Comparison of ENCODE assay signal across 10 mouse cellular contexts in the genomic region with DNA sequence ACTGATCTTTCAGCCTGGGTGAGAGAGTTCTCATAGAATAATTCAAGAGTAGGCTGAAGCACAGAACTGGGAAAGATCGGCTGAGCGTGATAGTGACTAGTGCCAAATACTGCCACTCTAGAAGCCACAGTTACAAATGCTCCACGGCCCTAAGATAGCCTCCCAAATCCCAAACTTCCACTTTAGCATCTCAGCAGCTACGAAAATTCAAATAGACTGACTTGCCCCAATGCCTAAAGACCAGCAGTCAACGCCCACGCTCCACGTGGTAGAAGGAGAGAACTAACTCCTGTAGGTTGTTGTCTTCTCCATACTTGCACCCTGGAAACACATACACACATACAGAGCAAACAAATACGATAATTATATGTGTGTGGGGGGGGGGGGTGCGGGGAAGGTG. TPM values are rescaled to one million over a fixed set of nuclear protein-coding genes. Genes with fewer than 3 reads are reported as not detected.
DNase-seq lines count a peak whose midpoint lies in the region; ATAC-seq and TF ChIP-seq lines count a peak whose summit lies in the region.
"Had no signal": no experiment of that assay in that cellular context is flagged by ENCODE, and none has a peak within 500 bp of the region (broad histone marks: within the 10 kb centered on the region; RNA-seq: fewer than 3 reads in every experiment).

No protein-coding gene starts in this region.

- H3K9me3 ChIP-seq in lung, embryonic 16.5 days (ENCODE audit: control insufficient read depth, low read length), result no peaks in the 10 kb centered on the region
- no peaks in the 10 kb centered on the region for H3K9me3 ChIP-seq in embryonic facial prominence, embryonic 14.5 days (ENCODE audit: control insufficient read depth, low read length)
- H3K9me3 ChIP-seq in stomach, embryonic 16.5 days (replicated peaks; ENCODE audit: control insufficient read depth, low read length), result no peaks in the 10 kb centered on the region

- no peak overlapping the region for H3K9ac ChIP-seq in heart, adult 2 months (ENCODE audit: low read depth, low read length)
- H3K9ac ChIP-seq in lung, embryonic 16.5 days (ENCODE audit: low read length), result no peak overlapping the region
- no peak overlapping the region for H3K9ac ChIP-seq in embryonic facial prominence, embryonic 14.5 days (ENCODE audit: low read depth, low read length)
- no peak overlapping the region for H3K9ac ChIP-seq in stomach, embryonic 16.5 days (ENCODE audit: low read length)

- no peak for TF ChIP-seq CTCF in heart, adult 2 months (IDR thresholded peaks at IDR 0.05)

- WGBS in heart, adult 2 months, result 23% methylated on average over 9 of the region's 9 CpGs
- WGBS in lung, embryonic 16.5 days, result 23% methylated on average over 9 of the region's 9 CpGs
- WGBS in embryonic facial prominence, embryonic 14.5 days, result 33% methylated on average over 9 of the region's 9 CpGs
- WGBS in stomach, embryonic 16.5 days, result 29% methylated on average over 9 of the region's 9 CpGs

- DNase-seq in heart, adult 11 months, result peak; percentile 55
- no peak for DNase-seq in heart, adult 2 months
- DNase-seq in lung, postnatal 25 days (ENCODE audit: low spot score), result no peak
- DNase-seq in embryonic facial prominence, embryonic 14.5 days (ENCODE audit: low spot score), result no peak
- DNase-seq in thymus, postnatal 14 days, result no peak
- no peak for DNase-seq in gastrocnemius, adult 8-10 months (ENCODE audit: low spot score in 2 of 2)
- DNase-seq: kidney, postnatal 36 days; thymus, postnatal 25 days had no signal

- H3K36me3 ChIP-seq in heart, adult 2 months (ENCODE audit: control insufficient read depth, insufficient read depth, low read length), result peaks cover 2% of the 10 kb centered on the region; the same call in 1 of the 2 replicates
- H3K36me3 ChIP-seq in lung, embryonic 16.5 days (ENCODE audit: control insufficient read depth, insufficient read depth, low read length), result no peaks in the 10 kb centered on the region
- no peaks in the 10 kb centered on the region for H3K36me3 ChIP-seq in embryonic facial prominence, embryonic 14.5 days (ENCODE audit: control insufficient read depth, insufficient read depth, low read length)
- H3K36me3 ChIP-seq in stomach, embryonic 16.5 days (ENCODE audit: control insufficient read depth, insufficient read depth, low read length), result no peaks in the 10 kb centered on the region

- no peak overlapping the region for H3K4me3 ChIP-seq in heart, adult 2 months
- H3K4me3 ChIP-seq in lung, embryonic 16.5 days (ENCODE audit: low read length), result no peak overlapping the region
- H3K4me3 ChIP-seq in embryonic facial prominence, embryonic 14.5 days (ENCODE audit: low read depth, low read length), result no peak overlapping the region
- H3K4me3 ChIP-seq in stomach, embryonic 16.5 days (replicated peaks; ENCODE audit: low read length), result no peak overlapping the region

- H3K4me2 ChIP-seq in lung, embryonic 16.5 days (ENCODE audit: low read depth, low read length), result peak overlapping the region; percentile 19; the same call in 1 of the 2 replicates
- H3K4me2 ChIP-seq in embryonic facial prominence, embryonic 14.5 days (ENCODE audit: low read depth, low read length), result peak overlapping the region; percentile 2
- H3K4me2 ChIP-seq in stomach, embryonic 16.5 days (ENCODE audit: low read depth, low read length), result 0 out of 2 replicates have a peak overlapping the region, but pooled peaks have one; percentile 0

- no peak overlapping the region for H3K27ac ChIP-seq in heart, adult 2 months
- no peak overlapping the region for H3K27ac ChIP-seq in lung, embryonic 16.5 days (ENCODE audit: low read length)
- no peak overlapping the region for H3K27ac ChIP-seq in embryonic facial prominence, embryonic 14.5 days (replicated peaks; ENCODE audit: low read depth, low read length)
- no peak overlapping the region for H3K27ac ChIP-seq in stomach, embryonic 16.5 days (ENCODE audit: low read length)

- H3K27me3 ChIP-seq in heart, adult 2 months (ENCODE audit: control insufficient read depth, insufficient read depth, low read length), result no peaks in the 10 kb centered on the region
- peaks cover 3% of the 10 kb centered on the region for H3K27me3 ChIP-seq in lung, embryonic 16.5 days (ENCODE audit: control insufficient read depth, insufficient read depth, low read depth, low read length)
- peaks cover 4% of the 10 kb centered on the region; the same call in 1 of the 2 replicates for H3K27me3 ChIP-seq in embryonic facial prominence, embryonic 14.5 days (replicated peaks; ENCODE audit: control insufficient read depth, insufficient read depth, low read length)
- no peaks in the 10 kb centered on the region; the same call in 1 of the 2 replicates for H3K27me3 ChIP-seq in stomach, embryonic 16.5 days (ENCODE audit: control insufficient read depth, insufficient read depth, low read length)

- no peaks in the 10 kb centered on the region for H3K79me2 ChIP-seq in heart, adult 2 months (replicated peaks; ENCODE audit: control insufficient read depth, insufficient read depth, low read length)

- intact Hi-C loops in heart, adult 2 months (cut with DNase I), result loop anchor here (2.0 kb wide), 1 partner anchor 37 kb away; no protein-coding TSS in a partner anchor

- TF ChIP-seq EP300 in heart, adult 2 months (IDR thresholded peaks at IDR 0.05; ENCODE audit: insufficient read depth, low read depth, low read length), result no peak

- TF ChIP-seq POLR2A in heart, adult 2 months (IDR thresholded peaks at IDR 0.05; ENCODE audit: insufficient read depth, low read depth, low read length), result no peak

- 0 out of 2 replicates have a peak, but pooled peaks have one; percentile 4 for ATAC-seq in lung, embryonic 16.5 days (ENCODE audit: low read depth)
- peak; percentile 21; the same call in 1 of the 2 replicates for ATAC-seq in embryonic facial prominence, embryonic 14.5 days (ENCODE audit: low read depth)
- no peak for ATAC-seq in stomach, embryonic 16.5 days (ENCODE audit: insufficient read depth, low FRiP score)

- 0 out of 2 replicates have a peak, but pooled peaks cover 2% of the 10 kb centered on the region for H3K4me1 ChIP-seq in heart, adult 2 months (ENCODE audit: control insufficient read depth, insufficient read depth, low read length)
- H3K4me1 ChIP-seq in lung, embryonic 16.5 days (replicated peaks; ENCODE audit: control insufficient read depth, insufficient read depth, low read length), result peaks cover 9% of the 10 kb centered on the region; the same call in 1 of the 2 replicates
- 0 out of 2 replicates have a peak, but pooled peaks cover 3% of the 10 kb centered on the region for H3K4me1 ChIP-seq in embryonic facial prominence, embryonic 14.5 days (ENCODE audit: control insufficient read depth, insufficient read depth, low read length)
- no peaks in the 10 kb centered on the region for H3K4me1 ChIP-seq in stomach, embryonic 16.5 days (ENCODE audit: control insufficient read depth, insufficient read depth, low read length)

RNA-seq across cellular contexts. Expression of gene Serbp1, which starts 8.5 kb away (rescaled TPM):
- 100 to 1,000 TPM; 196 to 227 TPM for total RNA-seq in heart, adult 2 months (2021)
- polyA plus RNA-seq in heart, adult 2 months (2012; rRNA removed), result 53.6 and 62.3 TPM in 2 replicates
- 290 and 318 TPM in 2 replicates for polyA plus RNA-seq in lung, embryonic 16.5 days (2015; fragmentation: Nextera tagmentation; extraction: Ambion mirVana)
- polyA plus RNA-seq in embryonic facial prominence, embryonic 14.5 days (2014; fragmentation: Nextera tagmentation; extraction: Ambion mirVana), result 426 and 453 TPM in 2 replicates
- 277 and 295 TPM in 2 replicates for polyA plus RNA-seq in stomach, embryonic 16.5 days (2015; fragmentation: Nextera tagmentation; extraction: Ambion mirVana)
- 100 to 1,000 TPM; 174 to 282 (median 238) TPM for total RNA-seq in gastrocnemius, adult 8-10 months (2022)
